Mouse (Mus musculus) cerebellum, adult 2 months (tissue): Measurements from ENCODE around the gene Ccdc81. TPM values are rescaled to one million over a fixed set of nuclear protein-coding genes. Genes with fewer than 3 reads are reported as not detected.

Experiments
- DNase-seq, 2 experiments: peaks; one replicate each; pipeline ENCODE4 v3.0.0; 2021
- H3K27ac ChIP-seq: fragments of 200-500 bp; 2 replicates; pipeline ENCODE4 v1.5.1; 2012; ENCODE audit warnings: low read length, control low read depth, inconsistent platforms; ENCODE audit not compliant: insufficient read depth
- H3K27me3 ChIP-seq: fragments of 200-500 bp; 2 replicates; pipeline ENCODE4 v1.6.1; 2012; ENCODE audit warnings: inconsistent platforms, mild to moderate bottlenecking, low read length, moderate library complexity; ENCODE audit not compliant: control insufficient read depth, insufficient read depth
- H3K4me1 ChIP-seq: fragments of 200-500 bp; 2 replicates; pipeline ENCODE4 v1.6.1; 2011; ENCODE audit warnings: low read length; ENCODE audit not compliant: control insufficient read depth, insufficient read depth
- H3K4me3 ChIP-seq: fragments of 200-500 bp; replicated peaks from 2 replicates; pipeline ENCODE3; 2011; ENCODE audit warnings: mild to moderate bottlenecking, low read depth, low read length, control low read depth; ENCODE audit not compliant: insufficient read depth
- CTCF ChIP-seq: fragments of 200-500 bp; IDR thresholded peaks from 2 replicates; pipeline ENCODE4 v1.5.1; 2011; ENCODE audit warnings: low read depth, mild to moderate bottlenecking, control low read depth, low read length, moderate library complexity, borderline replicate concordance; ENCODE audit not compliant: insufficient read depth
- POLR2A ChIP-seq: fragments of 200-500 bp; IDR thresholded peaks from 2 replicates; pipeline ENCODE4 v1.6.1; 2011; ENCODE audit warnings: low read length, control low read depth, borderline replicate concordance; ENCODE audit not compliant: insufficient read depth
- WGBS: fragments of 180-500 bp; shearing (Covaris S2); methylation state at CpG from one replicate; pipeline ENCODE4 v1.1.7; 2018; 5-methylcytosine and 5-hydroxymethylcytosine counted together
- polyA plus RNA-seq: library from polyadenylated mRNA; depleted of rRNA; stranded (reverse); fragments of >200 nt; gene quantifications from 2 replicates; pipeline ENCODE4 v1.2.3, GENCODE M21; 2012

Gene Ccdc81
- polyA plus RNA-seq, 1 experiment, result 0.90 TPM

- 88% methylated on average over 1 of the region's 1 CpGs for WGBS
- Histone ChIP-seq H3K4me3 (no peak overlapping the region), H3K27me3 (no peaks in the 10 kb centered on the region), H3K4me1 (no peaks in the 10 kb centered on the region), H3K27ac (no peak overlapping the region)
- TF ChIP-seq POLR2A, result no peak
- TF ChIP-seq CTCF, result no peak
- no peak for DNase-seq
These were observed 48.2 kb downstream of the Ccdc81 start for GRCm38 (mm10) chr7:89855196-89855595.

- Histone ChIP-seq H3K4me3 (no peak overlapping the region), H3K27me3 (no peaks in the 10 kb centered on the region), H3K27ac (no peak overlapping the region), H3K4me1 (no peaks in the 10 kb centered on the region)
- TF ChIP-seq POLR2A (no peak), CTCF (no peak)
- DNase-seq, result peak in 1 of 2 experiments; percentile 28
- WGBS, result 23% methylated on average over 5 of the region's 5 CpGs
These were observed 50.3 kb downstream of the Ccdc81 start for GRCm38 (mm10) chr7:89853131-89853530.

- 75% methylated on average over 10 of the region's 10 CpGs for WGBS
- no peak for TF ChIP-seq CTCF
- no peak for TF ChIP-seq POLR2A
- H3K27me3 ChIP-seq, result no peaks in the 10 kb centered on the region
These were observed 51.0 kb downstream of the Ccdc81 start for GRCm38 (mm10) chr7:89852158-89853095.

GRCm38 (mm10) chr7:89850510-89850909 is 52.9 kb downstream of the Ccdc81 start:
- no peak overlapping the region for H3K4me3 ChIP-seq
- WGBS, result 84% methylated on average over 3 of the region's 3 CpGs

More at GRCm38 (mm10) chr7:89852158-89853095, 51.0 kb downstream of the Ccdc81 start:
- Histone ChIP-seq H3K4me3 (no peak overlapping the region), H3K27ac (no peak overlapping the region), H3K4me1 (no peaks in the 10 kb centered on the region)
- DNase-seq, result no peak

GRCm38 (mm10) chr7:89845669-89846068 is 57.8 kb downstream of the Ccdc81 start:
- TF ChIP-seq CTCF (no peak), POLR2A (no peak)
- DNase-seq, result no peak

More at GRCm38 (mm10) chr7:89850510-89850909, 52.9 kb downstream of the Ccdc81 start:
- DNase-seq, result no peak
- Histone ChIP-seq H3K27me3 (no peaks in the 10 kb centered on the region), H3K4me1 (no peaks in the 10 kb centered on the region), H3K27ac (no peak overlapping the region)
- TF ChIP-seq CTCF, result no peak
- no peak for TF ChIP-seq POLR2A

GRCm38 (mm10) chr7:89843533-89843932 is 59.9 kb downstream of the Ccdc81 start:
- Histone ChIP-seq H3K4me1 (no peaks in the 10 kb centered on the region), H3K27me3 (no peaks in the 10 kb centered on the region), H3K27ac (no peak overlapping the region), H3K4me3 (no peak overlapping the region)
- TF ChIP-seq POLR2A, result no peak
- peak; percentile 61; the same call in 1 of the 2 replicates for TF ChIP-seq CTCF
- DNase-seq, result peak in 1 of 2 experiments; percentile 33
- 45% methylated on average over 6 of the region's 6 CpGs for WGBS

More at GRCm38 (mm10) chr7:89845669-89846068, 57.8 kb downstream of the Ccdc81 start:
- Histone ChIP-seq H3K4me1 (no peaks in the 10 kb centered on the region), H3K27ac (no peak overlapping the region), H3K27me3 (no peaks in the 10 kb centered on the region), H3K4me3 (no peak overlapping the region)
- WGBS, result 55% methylated on average over 4 of the region's 4 CpGs

- Histone ChIP-seq H3K4me3 (no peak overlapping the region), H3K27ac (no peak overlapping the region), H3K27me3 (no peaks in the 10 kb centered on the region), H3K4me1 (no peaks in the 10 kb centered on the region)
- TF ChIP-seq CTCF, result no peak
- no peak for TF ChIP-seq POLR2A
- no peak for DNase-seq
- 71% methylated on average over 6 of the region's 6 CpGs for WGBS
These were observed 60.3 kb downstream of the Ccdc81 start for GRCm38 (mm10) chr7:89843121-89843520.

- no peak overlapping the region for H3K4me3 ChIP-seq
- no peaks in the 10 kb centered on the region for H3K4me1 ChIP-seq
- H3K27ac ChIP-seq, result no peak overlapping the region
- 91% methylated on average over 5 of the region's 5 CpGs for WGBS
- TF ChIP-seq CTCF (no peak), POLR2A (no peak)
- no peaks in the 10 kb centered on the region for H3K27me3 ChIP-seq
- DNase-seq, result no peak
These were observed 61.1 kb downstream of the Ccdc81 start for GRCm38 (mm10) chr7:89842404-89842715.
